Mouse (Mus musculus): ENCODE data around the gene Nudt21. TPM values are rescaled to one million over a fixed set of nuclear protein-coding genes. Genes with fewer than 3 reads are reported as not detected.

Nudt21 gene
- polyA plus RNA-seq, 1 experiment from 2014 or later = 77.1 TPM

DNA sequence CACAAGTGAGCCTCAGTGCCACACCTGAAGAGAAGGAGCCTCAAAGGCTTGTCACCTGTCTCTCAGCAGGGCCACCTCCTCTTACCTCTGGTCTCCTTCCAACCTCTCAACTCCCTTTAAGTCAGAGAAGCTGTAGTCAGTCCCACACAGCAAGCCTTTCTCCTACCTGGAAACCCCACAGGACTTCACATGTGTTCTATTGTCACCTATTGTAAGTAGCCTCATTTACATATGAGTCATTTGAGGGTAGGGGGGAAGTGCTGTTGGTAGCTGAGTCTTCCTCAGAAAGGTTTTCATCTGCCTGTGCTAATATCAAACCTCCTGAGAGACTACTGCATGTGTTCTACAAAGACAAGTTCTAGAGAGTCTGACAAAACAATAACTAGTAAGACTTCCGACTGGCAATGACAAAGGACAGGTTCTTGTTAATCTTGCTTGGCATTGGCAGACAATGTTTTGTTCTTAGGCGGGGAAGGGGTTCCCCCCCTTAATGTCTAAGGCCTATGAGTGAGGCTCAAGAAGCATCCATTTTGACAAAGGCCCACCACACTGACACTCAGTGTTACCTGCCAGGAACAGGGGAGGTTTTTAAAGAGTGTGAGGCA is 26.6 kb downstream of the Nudt21 start:
- H3K9me3 ChIP-seq (ENCODE audit: control insufficient read depth, low read length) = no peaks in the 10 kb centered on the region
- no peaks in the 10 kb centered on the region for H3K27me3 ChIP-seq (replicated peaks; ENCODE audit: control insufficient read depth, insufficient read depth, low read length)
- H3K9ac ChIP-seq (ENCODE audit: low read depth, low read length) = no peak overlapping the region
- no peak overlapping the region for H3K27ac ChIP-seq (ENCODE audit: low read depth, low read length)
- 43% methylated on average over 2 of the region's 2 CpGs for WGBS
- H3K4me3 ChIP-seq (ENCODE audit: low read length) = no peak overlapping the region; the same call in 1 of the 2 replicates
- peak overlapping the region; percentile 90 for H3K4me2 ChIP-seq (ENCODE audit: low read length)
- no peaks in the 10 kb centered on the region for H3K36me3 ChIP-seq (ENCODE audit: control insufficient read depth, insufficient read depth, low read length)
- peaks cover 21% of the 10 kb centered on the region for H3K4me1 ChIP-seq (ENCODE audit: control insufficient read depth, insufficient read depth, low read depth, low read length)
- ATAC-seq = no peak

DNA sequence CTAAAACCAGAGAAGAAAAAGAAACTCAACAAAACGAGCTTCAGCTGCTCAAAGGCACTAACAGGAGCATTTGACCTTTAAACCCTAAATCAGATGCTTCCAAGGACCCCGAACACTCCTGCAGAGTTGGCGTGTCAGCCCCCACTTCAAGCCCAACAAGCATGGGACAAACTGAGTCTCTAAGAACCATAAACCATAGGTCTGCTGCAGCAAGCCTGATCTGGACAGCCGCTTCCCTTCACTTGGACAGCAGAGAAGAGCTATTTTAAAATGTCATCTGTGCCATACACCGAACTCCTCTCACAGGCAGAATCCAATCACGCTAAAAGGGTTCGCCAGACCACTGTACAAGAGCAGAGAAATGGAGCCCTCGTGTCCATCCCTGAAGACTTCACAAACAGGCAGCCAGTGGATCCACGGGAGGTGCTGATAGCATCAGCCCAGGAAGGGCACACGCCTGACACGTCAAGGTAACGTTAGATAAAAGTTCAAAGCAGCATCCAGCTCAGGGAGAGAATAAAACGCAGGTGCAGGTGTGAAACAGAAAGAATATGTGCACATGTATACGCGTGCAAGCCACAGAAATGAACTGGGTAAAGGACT is 27.5 kb downstream of the Nudt21 start:
- Histone ChIP-seq H3K27me3 (replicated peaks; ENCODE audit: control insufficient read depth, insufficient read depth, low read length) (no peaks in the 10 kb centered on the region), H3K27ac (ENCODE audit: low read depth, low read length) (no peak overlapping the region), H3K4me2 (ENCODE audit: low read length) (no peak overlapping the region), H3K36me3 (ENCODE audit: control insufficient read depth, insufficient read depth, low read length) (no peaks in the 10 kb centered on the region), H3K9ac (ENCODE audit: low read depth, low read length) (no peak overlapping the region), H3K4me3 (ENCODE audit: low read length) (no peak overlapping the region), H3K9me3 (ENCODE audit: control insufficient read depth, low read length) (no peaks in the 10 kb centered on the region), H3K4me1 (ENCODE audit: control insufficient read depth, insufficient read depth, low read depth, low read length) (peaks cover 21% of the 10 kb centered on the region)
- 66% methylated on average over 15 of the region's 15 CpGs for WGBS
- no peak for ATAC-seq

DNA sequence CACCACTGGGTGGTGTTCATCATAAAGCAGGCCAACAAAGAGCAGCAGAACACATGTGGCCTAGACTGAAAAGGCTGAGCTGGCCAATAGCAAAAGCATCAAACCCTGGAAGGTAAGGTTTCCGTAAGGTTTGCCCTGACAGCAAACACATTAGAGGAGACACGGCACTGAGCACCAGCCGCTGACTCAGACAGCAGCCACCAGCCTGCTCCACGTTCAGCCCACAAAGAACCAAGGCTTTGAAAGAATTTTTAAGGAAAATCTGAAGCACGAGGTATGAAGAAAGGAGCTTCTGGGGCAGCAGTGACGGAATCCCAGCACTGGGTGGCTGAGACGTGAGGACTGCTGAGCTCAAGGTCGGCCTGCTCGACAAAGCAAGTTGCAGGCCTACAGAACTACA is 32.7 kb downstream of the Nudt21 start:
- Histone ChIP-seq H3K4me2 (ENCODE audit: low read length) (no peak overlapping the region), H3K27me3 (replicated peaks; ENCODE audit: control insufficient read depth, insufficient read depth, low read length) (no peaks in the 10 kb centered on the region), H3K9ac (ENCODE audit: low read depth, low read length) (no peak overlapping the region), H3K36me3 (ENCODE audit: control insufficient read depth, insufficient read depth, low read length) (peaks cover 20% of the 10 kb centered on the region), H3K9me3 (ENCODE audit: control insufficient read depth, low read length) (no peaks in the 10 kb centered on the region), H3K4me3 (ENCODE audit: low read length) (no peak overlapping the region), H3K27ac (ENCODE audit: low read depth, low read length) (no peak overlapping the region), H3K4me1 (ENCODE audit: control insufficient read depth, insufficient read depth, low read depth, low read length) (no peaks in the 10 kb centered on the region)
- ATAC-seq = no peak
- 90% methylated on average over 9 of the region's 9 CpGs for WGBS

DNA sequence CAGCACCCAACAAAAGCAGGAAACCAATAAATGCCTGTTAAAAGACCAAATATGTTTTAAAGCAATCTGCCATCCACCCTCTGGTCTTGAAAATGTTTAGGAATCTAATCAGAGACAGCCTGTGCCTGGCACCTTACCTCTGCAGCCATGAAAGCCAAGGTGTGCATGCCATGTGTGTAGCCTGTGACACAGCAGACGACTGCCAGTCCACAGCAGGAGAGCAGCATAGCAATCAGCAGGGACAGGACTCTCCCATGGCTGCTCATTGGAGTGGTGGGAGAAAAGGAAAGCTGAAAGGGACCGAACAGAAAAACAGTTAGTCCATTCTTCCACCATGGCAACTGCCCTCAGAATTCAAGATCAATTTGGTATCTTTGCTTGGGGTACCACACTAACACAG is 37.9 kb downstream of the Nudt21 start:
- no peak for ATAC-seq
- no peak overlapping the region for H3K9ac ChIP-seq (ENCODE audit: low read depth, low read length)
- WGBS = 83% methylated on average over 2 of the region's 2 CpGs
- no peak overlapping the region for H3K4me2 ChIP-seq (ENCODE audit: low read length)
- H3K9me3 ChIP-seq (ENCODE audit: control insufficient read depth, low read length) = no peaks in the 10 kb centered on the region
- no peak overlapping the region for H3K4me3 ChIP-seq (ENCODE audit: low read length)
- H3K4me1 ChIP-seq (ENCODE audit: control insufficient read depth, insufficient read depth, low read depth, low read length) = no peaks in the 10 kb centered on the region
- no peaks in the 10 kb centered on the region for H3K27me3 ChIP-seq (replicated peaks; ENCODE audit: control insufficient read depth, insufficient read depth, low read length)
- peaks cover 36% of the 10 kb centered on the region for H3K36me3 ChIP-seq (ENCODE audit: control insufficient read depth, insufficient read depth, low read length)
- H3K27ac ChIP-seq (ENCODE audit: low read depth, low read length) = no peak overlapping the region

DNA sequence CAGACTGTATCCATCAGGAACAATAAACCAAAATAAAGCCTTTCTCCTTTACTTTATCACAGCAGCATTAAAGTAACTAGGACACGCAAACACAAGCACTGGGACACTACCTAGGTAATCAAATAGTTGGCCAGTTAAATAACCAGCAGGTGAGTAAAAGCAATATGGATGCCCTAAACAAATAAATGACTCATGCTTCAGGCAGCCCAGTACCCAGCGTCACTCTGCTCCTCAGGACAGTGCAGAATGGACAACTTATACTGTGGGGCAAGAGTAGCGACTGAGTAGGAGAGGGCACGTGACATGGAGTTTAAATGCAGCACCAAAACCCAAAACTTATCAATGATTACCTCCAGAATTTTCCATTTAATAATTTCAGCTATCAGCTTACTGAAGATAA is 47.1 kb downstream of the Nudt21 start:
- Histone ChIP-seq H3K4me2 (ENCODE audit: low read length) (no peak overlapping the region), H3K36me3 (ENCODE audit: control insufficient read depth, insufficient read depth, low read length) (peaks cover 21% of the 10 kb centered on the region), H3K9me3 (ENCODE audit: control insufficient read depth, low read length) (peaks cover 3% of the 10 kb centered on the region; the same call in 1 of the 2 replicates), H3K4me3 (ENCODE audit: low read length) (no peak overlapping the region), H3K27ac (ENCODE audit: low read depth, low read length) (no peak overlapping the region), H3K4me1 (ENCODE audit: control insufficient read depth, insufficient read depth, low read depth, low read length) (no peaks in the 10 kb centered on the region), H3K27me3 (replicated peaks; ENCODE audit: control insufficient read depth, insufficient read depth, low read length) (no peaks in the 10 kb centered on the region), H3K9ac (ENCODE audit: low read depth, low read length) (no peak overlapping the region)
- WGBS = 96% methylated on average over 4 of the region's 4 CpGs
- no peak for ATAC-seq

DNA sequence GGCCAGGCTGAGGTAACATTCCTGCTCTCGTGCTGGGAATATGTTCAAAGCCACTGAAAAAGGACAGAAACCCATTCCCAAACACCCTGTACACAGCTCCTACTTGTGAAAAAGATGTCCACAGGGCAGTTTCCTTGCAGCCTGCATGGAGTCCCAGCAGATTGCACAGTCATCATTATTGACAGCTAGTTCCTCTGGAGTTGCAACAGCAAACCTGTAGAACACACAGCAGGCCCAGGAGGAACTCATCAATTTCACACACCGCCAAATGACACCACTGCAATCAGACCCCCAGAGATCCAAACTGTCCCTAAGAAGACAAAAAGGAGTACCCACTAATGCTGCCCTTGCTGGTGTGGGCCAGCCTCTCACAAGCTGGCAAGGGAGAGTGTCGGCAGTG is 52.1 kb downstream of the Nudt21 start:
- H3K36me3 ChIP-seq (ENCODE audit: control insufficient read depth, insufficient read depth, low read length) = peaks cover 36% of the 10 kb centered on the region

DNA sequence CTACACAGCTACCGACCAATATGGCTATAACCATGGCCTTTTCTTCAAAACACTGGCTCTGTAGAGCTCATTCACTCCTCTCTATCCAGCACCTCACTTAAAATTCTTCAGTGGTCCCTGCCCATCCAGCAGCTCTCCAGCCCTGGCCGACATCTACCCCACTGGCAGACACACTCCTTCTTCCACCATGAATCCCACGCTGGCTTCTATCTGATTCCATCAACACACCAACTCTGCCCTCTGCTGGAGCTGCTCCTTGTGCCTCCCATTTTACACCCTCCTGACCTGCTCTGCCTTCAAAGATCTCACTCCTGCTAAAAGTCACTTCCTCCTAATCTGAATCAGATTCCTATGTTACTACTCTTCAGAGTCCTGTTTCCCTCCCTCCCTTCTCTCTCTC is 53.0 kb downstream of the Nudt21 start:
- H3K4me2 ChIP-seq (ENCODE audit: low read length) = no peak overlapping the region
- no peaks in the 10 kb centered on the region for H3K9me3 ChIP-seq (ENCODE audit: control insufficient read depth, low read length)
- ATAC-seq = peak; percentile 50; the same call in 1 of the 2 replicates
- H3K4me1 ChIP-seq (ENCODE audit: control insufficient read depth, insufficient read depth, low read depth, low read length) = no peaks in the 10 kb centered on the region
- 62% methylated on average over 3 of the region's 3 CpGs for whole genome bisulfite sequencing
- no peak overlapping the region for H3K4me3 ChIP-seq (ENCODE audit: low read length)
- peaks cover 33% of the 10 kb centered on the region for H3K36me3 ChIP-seq (ENCODE audit: control insufficient read depth, insufficient read depth, low read length)
- H3K27me3 ChIP-seq (replicated peaks; ENCODE audit: control insufficient read depth, insufficient read depth, low read length) = no peaks in the 10 kb centered on the region
- no peak overlapping the region for H3K27ac ChIP-seq (ENCODE audit: low read depth, low read length)
- H3K9ac ChIP-seq (ENCODE audit: low read depth, low read length) = no peak overlapping the region

More for the DNA sequence above, 52.1 kb downstream of the Nudt21 start:
- Histone ChIP-seq H3K4me1 (ENCODE audit: control insufficient read depth, insufficient read depth, low read depth, low read length) (no peaks in the 10 kb centered on the region), H3K27ac (ENCODE audit: low read depth, low read length) (no peak overlapping the region), H3K27me3 (replicated peaks; ENCODE audit: control insufficient read depth, insufficient read depth, low read length) (no peaks in the 10 kb centered on the region), H3K9ac (ENCODE audit: low read depth, low read length) (no peak overlapping the region), H3K4me2 (ENCODE audit: low read length) (no peak overlapping the region), H3K9me3 (ENCODE audit: control insufficient read depth, low read length) (no peaks in the 10 kb centered on the region), H3K4me3 (ENCODE audit: low read length) (no peak overlapping the region)
- WGBS = 96% methylated on average over 3 of the region's 3 CpGs
- ATAC-seq = no peak

DNA sequence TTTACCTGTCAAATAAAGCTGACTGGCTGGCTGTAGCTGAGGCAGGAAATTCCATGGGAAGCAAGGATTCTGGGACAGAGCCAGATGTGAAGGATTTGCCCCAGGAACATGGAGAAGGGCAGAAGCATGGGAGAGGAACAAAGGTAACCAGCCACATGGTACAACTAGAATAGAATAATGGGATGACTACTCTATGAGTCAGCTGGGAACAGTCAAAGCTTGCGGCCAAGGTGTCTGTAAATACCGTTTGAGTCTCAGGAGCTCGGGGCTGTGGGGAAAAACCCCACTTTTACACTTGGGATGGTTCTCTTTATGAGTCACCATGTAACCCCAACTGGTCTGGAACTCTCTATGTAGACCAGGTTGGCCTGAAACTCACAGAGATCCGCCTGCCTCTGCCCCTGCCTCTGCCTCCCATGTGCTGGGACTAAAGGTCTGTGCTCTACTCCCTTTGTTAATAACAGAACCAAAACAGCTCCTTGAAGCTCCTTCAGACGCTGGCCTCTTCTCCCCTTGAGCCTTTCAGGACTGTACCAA is 55.1 kb downstream of the Nudt21 start:
- no peaks in the 10 kb centered on the region for H3K9me3 ChIP-seq (ENCODE audit: control insufficient read depth, low read length)
- H3K4me2 ChIP-seq (ENCODE audit: low read length) = no peak overlapping the region
- no peak overlapping the region for H3K4me3 ChIP-seq (ENCODE audit: low read length)
- no peak overlapping the region for H3K9ac ChIP-seq (ENCODE audit: low read depth, low read length)
- no peaks in the 10 kb centered on the region for H3K27me3 ChIP-seq (replicated peaks; ENCODE audit: control insufficient read depth, insufficient read depth, low read length)
- H3K36me3 ChIP-seq (ENCODE audit: control insufficient read depth, insufficient read depth, low read length) = peaks cover 39% of the 10 kb centered on the region
- H3K27ac ChIP-seq (ENCODE audit: low read depth, low read length) = no peak overlapping the region
- no peak for ATAC-seq
- 98% methylated on average over 5 of the region's 5 CpGs for WGBS
- H3K4me1 ChIP-seq (ENCODE audit: control insufficient read depth, insufficient read depth, low read depth, low read length) = no peaks in the 10 kb centered on the region

DNA sequence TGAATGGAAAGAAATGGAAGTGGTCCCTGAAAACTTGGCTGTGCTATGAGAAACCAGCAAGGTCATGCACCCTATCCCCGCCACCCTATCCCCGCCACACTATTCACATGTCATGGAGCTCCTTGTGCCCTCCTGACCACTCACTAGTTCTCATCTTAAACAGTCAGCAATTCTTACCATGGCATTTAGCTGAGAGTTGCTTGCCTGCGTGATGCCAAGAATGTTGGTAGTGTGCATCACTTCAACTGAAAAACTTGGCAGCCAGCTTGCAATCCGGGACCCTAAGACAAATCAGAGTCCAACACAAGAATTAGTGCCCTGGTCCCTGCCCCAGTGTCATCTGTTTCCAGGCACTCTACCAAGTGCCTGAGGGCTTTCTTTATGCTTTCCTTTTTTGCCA is 56.7 kb downstream of the Nudt21 start:
- Histone ChIP-seq H3K4me2 (ENCODE audit: low read length) (no peak overlapping the region), H3K4me3 (ENCODE audit: low read length) (no peak overlapping the region), H3K9ac (ENCODE audit: low read depth, low read length) (no peak overlapping the region), H3K27me3 (replicated peaks; ENCODE audit: control insufficient read depth, insufficient read depth, low read length) (no peaks in the 10 kb centered on the region), H3K9me3 (ENCODE audit: control insufficient read depth, low read length) (no peaks in the 10 kb centered on the region), H3K27ac (ENCODE audit: low read depth, low read length) (no peak overlapping the region), H3K4me1 (ENCODE audit: control insufficient read depth, insufficient read depth, low read depth, low read length) (no peaks in the 10 kb centered on the region), H3K36me3 (ENCODE audit: control insufficient read depth, insufficient read depth, low read length) (peaks cover 39% of the 10 kb centered on the region)
- WGBS = 84% methylated on average over 4 of the region's 4 CpGs
- ATAC-seq = no peak

Data from hindbrain, embryonic 16.5 days (tissue).